Mouse (Mus musculus) stomach, postnatal 0 days (tissue): ENCODE results near the gene Lctl. TPM values are rescaled to one million over a fixed set of nuclear protein-coding genes. Genes with fewer than 3 reads are reported as not detected.
"Not testable (repeated sequence)": the region's sequence is repeated elsewhere in the genome, so short reads cannot be mapped to it uniquely, and the experiment has no call there.

Experiments
- ATAC-seq: fragments of 200-750 bp; cut with Nextera tagmentation; 2 replicates; pipeline ENCODE4 v1.8.0; 2017; ENCODE audit not compliant: low FRiP score, low TSS enrichment
- DNase-seq: peaks from one replicate; pipeline ENCODE4 v3.0.0-alpha.2; 2016; ENCODE audit warnings: low spot score
- H3K27ac ChIP-seq: fragments of 300-500 bp; sonication (generic); replicated peaks from 2 replicates; pipeline ENCODE4 v1.5.1; 2014; ENCODE audit warnings: mild to moderate bottlenecking, control low read depth
- H3K27me3 ChIP-seq: fragments of 300-500 bp; sonication (generic); 2 replicates; pipeline ENCODE4 v1.6.1; 2014; ENCODE audit warnings: low read length; ENCODE audit not compliant: control insufficient read depth, insufficient read depth
- H3K36me3 ChIP-seq: fragments of 300-500 bp; sonication (generic); 2 replicates; pipeline ENCODE4 v1.6.1; 2014; ENCODE audit warnings: low read length, mixed read lengths; ENCODE audit not compliant: control insufficient read depth, insufficient read depth
- H3K4me1 ChIP-seq: fragments of 300-500 bp; sonication (generic); replicated peaks from 2 replicates; pipeline ENCODE4 v1.6.1; 2014; ENCODE audit warnings: antibody characterized with exemption; ENCODE audit not compliant: control insufficient read depth, insufficient read depth
- H3K4me2 ChIP-seq: fragments of 300-500 bp; sonication (generic); replicated peaks from 2 replicates; pipeline ENCODE4 v1.6.1; 2014; ENCODE audit warnings: low read depth, mild to moderate bottlenecking, control low read depth, moderate library complexity
- H3K4me3 ChIP-seq: fragments of 300-500 bp; sonication (generic); 2 replicates; pipeline ENCODE4 v1.5.1; 2014; ENCODE audit warnings: low read depth, low read length, control low read depth
- H3K9ac ChIP-seq: fragments of 300-500 bp; sonication (generic); 2 replicates; pipeline ENCODE4 v1.6.1; 2014; ENCODE audit warnings: mild to moderate bottlenecking, low read length, control low read depth, mixed read lengths
- H3K9me3 ChIP-seq: fragments of 300-500 bp; sonication (generic); 2 replicates; pipeline ENCODE4 v1.6.1; 2016; ENCODE audit warnings: low read length; ENCODE audit not compliant: control insufficient read depth
- CTCF ChIP-seq: IDR thresholded peaks from 2 replicates; pipeline ENCODE4 v1.5.1; 2016; ENCODE audit warnings: antibody characterized with exemption, low read depth, mild to moderate bottlenecking, moderate library complexity
- EP300 ChIP-seq: optimal IDR thresholded peaks from 2 replicates; pipeline ENCODE3; 2016; ENCODE audit warnings: antibody characterized with exemption
- WGBS: fragments of 180-500 bp; shearing (Covaris S2); extraction: QIAGEN DNeasy Blood & Tissue Kit; methylation state at CpG from one replicate; pipeline ENCODE4 v1.1.7; 2014; 5-methylcytosine and 5-hydroxymethylcytosine counted together
- polyA plus RNA-seq: library from polyadenylated mRNA; unstranded; fragments of >200 nt; fragmentation: Nextera tagmentation; extraction: Ambion mirVana; gene quantifications from 2 replicates; pipeline ENCODE4 v1.2.1, GENCODE M21; 2015

Gene Lctl
- polyA plus RNA-seq, 1 experiment from 2014 or later: 0.13 TPM

DNA sequence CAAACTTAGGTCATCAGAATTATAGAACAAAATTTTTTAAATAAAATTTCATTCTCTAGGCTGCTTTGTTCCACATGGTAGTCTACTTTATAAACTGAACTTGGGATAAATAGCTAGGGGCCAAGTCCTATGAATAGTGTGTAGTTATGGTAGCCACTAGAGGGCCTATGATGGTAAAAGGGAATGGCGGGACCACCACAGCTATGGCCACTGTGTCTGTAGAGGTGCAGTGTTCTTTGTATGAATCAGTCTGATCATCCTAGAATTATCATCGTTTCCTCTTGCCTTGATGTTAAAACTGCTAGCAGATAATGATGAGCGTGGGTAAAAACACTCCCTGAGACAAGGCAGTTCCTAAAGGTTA is 61.6 kb downstream of the Lctl start:
- Histone ChIP-seq H3K27ac (peak overlapping the region; percentile 93), H3K27me3 (no peaks in the 10 kb centered on the region), H3K4me2 (peak overlapping the region; percentile 43), H3K36me3 (peaks cover 24% of the 10 kb centered on the region), H3K4me3 (peak overlapping the region; percentile 69), H3K9me3 (no peaks in the 10 kb centered on the region), H3K4me1 (no peaks in the 10 kb centered on the region), H3K9ac (peak overlapping the region; percentile 76; the same call in 1 of the 2 replicates)
- peak; percentile 37; the same call in 1 of the 2 replicates for ATAC-seq
- WGBS: 45% methylated on average over 3 of the region's 3 CpGs
- TF ChIP-seq EP300 (no peak), CTCF (peak; percentile 63)
- no peak for DNase-seq

DNA sequence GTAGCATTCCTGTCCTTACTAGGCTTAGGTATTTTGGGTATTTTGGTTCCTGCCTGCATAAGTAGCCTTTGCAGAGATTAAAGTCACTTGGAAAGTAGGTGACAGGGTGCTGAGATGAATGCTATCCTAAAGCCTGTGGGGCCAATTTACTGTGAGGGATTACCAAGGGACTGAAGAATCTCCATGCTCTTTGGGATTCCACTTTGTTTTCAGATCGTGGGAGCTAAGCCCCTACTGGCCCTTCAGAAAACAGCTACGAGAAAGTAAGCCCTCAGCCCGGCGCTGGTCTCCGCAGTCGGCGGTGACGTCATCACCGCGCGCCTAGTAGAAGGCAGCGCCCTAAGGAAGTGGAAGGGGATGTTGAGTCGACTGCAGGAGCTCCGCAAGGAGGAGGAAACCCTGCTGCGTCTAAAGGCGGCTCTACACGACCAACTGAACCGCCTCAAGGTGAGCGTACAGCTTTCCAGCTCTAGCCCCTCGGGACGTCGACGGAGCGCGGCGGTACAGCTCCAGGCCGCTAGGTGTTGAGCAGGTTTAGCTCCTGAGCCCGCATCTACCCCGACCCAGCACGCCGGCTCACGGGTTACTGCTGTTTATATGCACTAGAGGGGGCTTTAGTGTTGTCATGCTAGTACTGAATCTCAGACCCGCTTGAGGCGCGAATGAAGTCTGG is 62.2 kb downstream of the Lctl start, which contains the start of gene Snapc5:
Gene Snapc5, plus strand, starts transcription at position 301 of the 673 bp plus-strand sequence.
- Histone ChIP-seq H3K27me3 (no peaks in the 10 kb centered on the region), H3K4me3 (peak within 1 kb of the TSS; percentile 69), H3K4me1 (no peaks in the 10 kb centered on the region), H3K36me3 (peaks cover 24% of the 10 kb centered on the region), H3K9ac (peak within 1 kb of the TSS; percentile 76), H3K9me3 (no peaks in the 10 kb centered on the region), H3K27ac (peak within 1 kb of the TSS; percentile 93), H3K4me2 (peak within 1 kb of the TSS; percentile 43)
- ATAC-seq (peak; percentile 95), DNase-seq (peak; percentile 91)
- whole genome bisulfite sequencing: under 1% methylated on average over 35 of the region's 35 CpGs
- TF ChIP-seq EP300 (no peak), CTCF (peak; percentile 79)

DNA sequence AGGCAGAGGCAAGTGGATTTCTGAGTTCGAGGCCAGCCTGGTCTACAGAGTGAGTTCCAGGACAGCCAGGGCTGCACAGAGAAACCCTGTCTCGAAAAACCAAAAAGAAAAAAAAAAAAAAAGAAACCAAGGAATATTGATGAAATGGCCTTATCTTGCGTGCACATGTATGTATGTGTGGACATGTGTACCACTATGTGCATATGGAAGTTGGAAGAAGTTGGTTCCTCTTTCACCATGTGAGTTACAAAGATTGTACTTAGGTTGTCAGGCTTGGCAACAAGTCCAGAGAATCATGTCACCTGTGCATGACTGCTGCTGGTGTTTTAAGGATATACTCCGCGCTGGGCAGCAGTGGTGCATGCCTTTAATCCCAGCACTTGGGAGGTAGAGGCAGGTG is 66.3 kb downstream of the Lctl start:
- not testable (repeated sequence) for H3K36me3 ChIP-seq, H3K27ac ChIP-seq, H3K4me3 ChIP-seq, DNase-seq, ATAC-seq, H3K9ac ChIP-seq, H3K4me1 ChIP-seq, H3K27me3 ChIP-seq, H3K9me3 ChIP-seq, H3K4me2 ChIP-seq
- WGBS: 93% methylated on average over 5 of the region's 5 CpGs

DNA sequence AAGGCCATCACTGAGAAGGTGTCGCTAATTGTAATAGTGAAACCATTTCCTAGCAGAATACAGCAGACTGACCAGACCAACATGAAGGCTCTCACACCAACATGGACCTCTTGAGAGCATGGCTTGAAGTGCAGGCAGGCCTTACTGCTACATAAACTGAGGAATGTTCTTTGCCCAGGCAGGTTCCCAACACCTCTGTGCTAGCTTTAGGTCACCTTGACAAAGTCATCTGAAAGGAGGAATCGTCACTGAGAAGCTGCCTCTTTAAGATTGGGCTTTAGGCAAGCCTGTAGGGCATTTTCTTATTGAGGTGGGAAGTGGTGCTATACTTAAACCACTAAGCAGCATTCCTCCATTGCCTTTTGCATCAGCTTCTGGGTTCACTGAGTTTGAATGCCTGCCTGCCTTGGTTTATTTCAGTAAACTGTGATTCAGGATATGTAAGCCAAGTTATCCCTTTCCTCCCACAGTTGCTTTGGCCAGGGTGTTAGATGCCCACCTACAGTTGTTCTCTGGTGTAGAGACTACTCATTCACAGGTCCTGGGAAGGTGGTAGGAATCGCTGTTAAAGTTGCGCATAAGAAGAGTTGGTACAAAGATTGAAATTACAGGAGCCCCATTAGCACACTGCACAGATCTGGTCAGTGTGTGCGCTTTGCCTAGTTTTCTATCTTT is 67.4 kb downstream of the Lctl start:
- H3K36me3 ChIP-seq: peaks cover 7% of the 10 kb centered on the region; the same call in 1 of the 2 replicates
- peak overlapping the region; percentile 41; the same call in 1 of the 2 replicates for H3K27ac ChIP-seq
- DNase-seq (no peak), ATAC-seq (no peak)
- no peaks in the 10 kb centered on the region for H3K9me3 ChIP-seq
- WGBS: 82% methylated on average over 5 of the region's 5 CpGs
- H3K4me3 ChIP-seq: no peak overlapping the region
- H3K4me2 ChIP-seq: no peak overlapping the region
- no peaks in the 10 kb centered on the region for H3K4me1 ChIP-seq
- TF ChIP-seq CTCF (no peak), EP300 (no peak)
- no peak overlapping the region for H3K9ac ChIP-seq
- no peaks in the 10 kb centered on the region for H3K27me3 ChIP-seq

Other genes starting within 250 kb of the Lctl start
- 6.0 and 7.3 TPM in 2 replicates for gene Smad6, start 95.1 kb upstream of the Lctl start, polyA plus RNA-seq
- 3.2 and 4.1 TPM in 2 replicates for gene Zwilch, start 56.0 kb downstream of the Lctl start, polyA plus RNA-seq
- 902 and 907 TPM in 2 replicates for gene Rpl4, start 56.2 kb downstream of the Lctl start, polyA plus RNA-seq
- 31.8 and 34.4 TPM in 2 replicates for gene Snapc5, start 62.1 kb downstream of the Lctl start, polyA plus RNA-seq
- 2.0 and 2.2 TPM in 2 replicates for gene Uchl4, start 118.1 kb downstream of the Lctl start, polyA plus RNA-seq
- gene Map2k1, start 136.5 kb downstream of the Lctl start, polyA plus RNA-seq: 84.1 and 85.0 TPM in 2 replicates
- gene Tipin, start 164.4 kb downstream of the Lctl start, polyA plus RNA-seq: 81.1 and 85.7 TPM in 2 replicates
- 6.9 and 7.2 TPM in 2 replicates for gene Dis3l, start 224.1 kb downstream of the Lctl start, polyA plus RNA-seq